Mouse (Mus musculus) liver, postnatal 0 days (tissue): ENCODE measurements around the gene 6430571L13Rik. TPM values are rescaled to one million over a fixed set of nuclear protein-coding genes. Genes with fewer than 3 reads are reported as not detected.

Experiments
- ATAC-seq: fragments of 200-750 bp; cut with Nextera tagmentation; 2 replicates; pipeline ENCODE4 v1.8.0; 2017; ENCODE audit warnings: mild to moderate bottlenecking, moderate library complexity
- DNase-seq: peaks from one replicate; pipeline ENCODE4 v3.0.0-alpha.2; 2016
- H3K27ac ChIP-seq: fragments of 300-500 bp; sonication (generic); 2 replicates; pipeline ENCODE4 v1.5.1; 2014; ENCODE audit warnings: antibody characterized with exemption, moderate library complexity, mild to moderate bottlenecking, low read depth
- H3K27me3 ChIP-seq: fragments of 300-500 bp; sonication (generic); 2 replicates; pipeline ENCODE4 v1.6.1; 2014; ENCODE audit warnings: low read length, control low read depth, mixed read lengths; ENCODE audit not compliant: insufficient read depth
- H3K36me3 ChIP-seq: fragments of 300-500 bp; sonication (generic); replicated peaks from 2 replicates; pipeline ENCODE4 v1.6.1; 2014; ENCODE audit warnings: mild to moderate bottlenecking, control low read depth, low read length, moderate library complexity, mixed read lengths; ENCODE audit not compliant: insufficient read depth
- H3K4me1 ChIP-seq: fragments of 300-500 bp; sonication (generic); 2 replicates; pipeline ENCODE4 v1.6.1; 2014; ENCODE audit warnings: antibody characterized with exemption, mild to moderate bottlenecking, control low read depth; ENCODE audit not compliant: insufficient read depth
- H3K4me2 ChIP-seq: fragments of 300-500 bp; sonication (generic); 2 replicates; pipeline ENCODE4 v1.6.1; 2014; ENCODE audit warnings: low read depth, mild to moderate bottlenecking, low read length, moderate library complexity, mixed read lengths
- H3K4me3 ChIP-seq: fragments of 300-500 bp; sonication (generic); 2 replicates; pipeline ENCODE4 v1.5.1; 2014; ENCODE audit warnings: low read depth, low read length
- H3K9ac ChIP-seq: fragments of 300-500 bp; sonication (generic); replicated peaks from 2 replicates; pipeline ENCODE4 v1.6.1; 2014; ENCODE audit warnings: mild to moderate bottlenecking, moderate library complexity
- H3K9me3 ChIP-seq: fragments of 300-500 bp; sonication (generic); 2 replicates; pipeline ENCODE4 v1.6.1; 2016; ENCODE audit warnings: mild to moderate bottlenecking, control low read depth, low read length, mixed read lengths
- CTCF ChIP-seq: sonication (generic); IDR thresholded peaks from 2 replicates; pipeline ENCODE4 v1.5.1; 2016; ENCODE audit warnings: antibody characterized with exemption, low read depth
- EP300 ChIP-seq: IDR thresholded peaks from 2 replicates; pipeline ENCODE4 v1.6.1; 2016; ENCODE audit warnings: antibody characterized with exemption, low read depth, mild to moderate bottlenecking
- WGBS: fragments of 180-500 bp; shearing (Covaris S2); extraction: QIAGEN DNeasy Blood & Tissue Kit; methylation state at CpG from one replicate; pipeline ENCODE4 v1.1.7; 2014; ENCODE audit not compliant: insufficient replicate concordance; 5-methylcytosine and 5-hydroxymethylcytosine counted together
- polyA plus RNA-seq: library from polyadenylated mRNA; unstranded; fragments of >200 nt; fragmentation: Nextera tagmentation; extraction: Ambion mirVana; gene quantifications from 2 replicates; pipeline ENCODE4 v1.2.1, GENCODE M21; 2015

Gene 6430571L13Rik
- polyA plus RNA-seq, 1 experiment from 2014 or later: 0.14 TPM

GRCm38 (mm10) chr9:107297059-107297458 is 43.3 kb upstream of the 6430571L13Rik start:
- Histone ChIP-seq H3K4me3 (peak overlapping the region; percentile 81), H3K9ac (peak overlapping the region; percentile 82), H3K4me1 (peaks cover 37% of the 10 kb centered on the region), H3K9me3 (no peaks in the 10 kb centered on the region), H3K27ac (peak overlapping the region; percentile 94), H3K36me3 (peaks cover 24% of the 10 kb centered on the region), H3K27me3 (no peaks in the 10 kb centered on the region), H3K4me2 (peak overlapping the region; percentile 94)
- TF ChIP-seq EP300 (no peak), CTCF (no peak)
- no peak for ATAC-seq
- 10% methylated on average over 16 of the region's 16 CpGs for WGBS
- DNase-seq: no peak

- DNase-seq: no peak
- H3K27me3 ChIP-seq: no peaks in the 10 kb centered on the region
- 75% methylated on average over 4 of the region's 4 CpGs for WGBS
Measured at GRCm38 (mm10) chr9:107297658-107298057, 42.7 kb upstream of the 6430571L13Rik start.

GRCm38 (mm10) chr9:107298059-107298780 is 42.2 kb upstream of the 6430571L13Rik start:
- 59% methylated on average over 8 of the region's 8 CpGs for WGBS
- Histone ChIP-seq H3K27ac (peak overlapping the region; percentile 94), H3K4me3 (peak overlapping the region; percentile 81), H3K9ac (peak overlapping the region; percentile 82), H3K27me3 (no peaks in the 10 kb centered on the region), H3K4me2 (peak overlapping the region; percentile 94), H3K4me1 (peaks cover 48% of the 10 kb centered on the region), H3K36me3 (peaks cover 29% of the 10 kb centered on the region), H3K9me3 (no peaks in the 10 kb centered on the region)
- TF ChIP-seq EP300: no peak
- no peak for TF ChIP-seq CTCF
- DNase-seq (peak; percentile 63), ATAC-seq (peak; percentile 20)

More at GRCm38 (mm10) chr9:107297658-107298057, 42.7 kb upstream of the 6430571L13Rik start:
- no peak for ATAC-seq
- Histone ChIP-seq H3K9ac (peak overlapping the region; percentile 82), H3K4me1 (peaks cover 43% of the 10 kb centered on the region), H3K4me3 (peak overlapping the region; percentile 81), H3K4me2 (peak overlapping the region; percentile 94), H3K9me3 (no peaks in the 10 kb centered on the region), H3K36me3 (peaks cover 28% of the 10 kb centered on the region), H3K27ac (peak overlapping the region; percentile 94)
- TF ChIP-seq EP300 (no peak), CTCF (no peak)

- Histone ChIP-seq H3K4me3 (peak overlapping the region; percentile 81), H3K9ac (peak overlapping the region; percentile 82), H3K9me3 (no peaks in the 10 kb centered on the region), H3K4me1 (peaks cover 55% of the 10 kb centered on the region), H3K27ac (peak overlapping the region; percentile 94), H3K36me3 (peaks cover 33% of the 10 kb centered on the region), H3K27me3 (no peaks in the 10 kb centered on the region), H3K4me2 (peak overlapping the region; percentile 94)
- peak; percentile 6; the same call in 1 of the 2 replicates for TF ChIP-seq CTCF
- TF ChIP-seq EP300: no peak
- ATAC-seq (no peak), DNase-seq (no peak)
- 70% methylated on average over 6 of the region's 6 CpGs for whole genome bisulfite sequencing
Measured at GRCm38 (mm10) chr9:107298876-107299275, 41.5 kb upstream of the 6430571L13Rik start.

- Histone ChIP-seq H3K4me1 (peaks cover 59% of the 10 kb centered on the region), H3K9me3 (no peaks in the 10 kb centered on the region), H3K4me3 (peak overlapping the region; percentile 81; the same call in 1 of the 2 replicates), H3K27me3 (no peaks in the 10 kb centered on the region), H3K27ac (no peak overlapping the region), H3K36me3 (peaks cover 33% of the 10 kb centered on the region), H3K4me2 (peak overlapping the region; percentile 94), H3K9ac (peak overlapping the region; percentile 48; the same call in 1 of the 2 replicates)
- DNase-seq (no peak), ATAC-seq (no peak)
- WGBS: 92% methylated on average over 7 of the region's 7 CpGs
- TF ChIP-seq EP300: no peak
Measured at GRCm38 (mm10) chr9:107299783-107300182, 40.6 kb upstream of the 6430571L13Rik start.

GRCm38 (mm10) chr9:107300224-107300973 is 40.0 kb upstream of the 6430571L13Rik start:
- H3K4me1 ChIP-seq: peaks cover 62% of the 10 kb centered on the region
- H3K9ac ChIP-seq: no peak overlapping the region; the same call in 1 of the 2 replicates
- no peak overlapping the region for H3K27ac ChIP-seq
- WGBS: 90% methylated on average over 30 of the region's 30 CpGs
- DNase-seq: no peak
- H3K36me3 ChIP-seq: peaks cover 33% of the 10 kb centered on the region
- H3K9me3 ChIP-seq: no peaks in the 10 kb centered on the region
- TF ChIP-seq EP300: no peak
- no peak for TF ChIP-seq CTCF
- no peaks in the 10 kb centered on the region for H3K27me3 ChIP-seq
- H3K4me2 ChIP-seq: peak overlapping the region; percentile 94
- peak overlapping the region; percentile 81; the same call in 1 of the 2 replicates for H3K4me3 ChIP-seq
- ATAC-seq: no peak
